Mouse (Mus musculus): ENCODE data around the gene Pcp4l1. TPM values are rescaled to one million over a fixed set of nuclear protein-coding genes. Genes with fewer than 3 reads are reported as not detected.
"Not testable (repeated sequence)": the region's sequence is repeated elsewhere in the genome, so short reads cannot be mapped to it uniquely, and the experiment has no call there.

The Pcp4l1 gene
- polyA plus RNA-seq, 1 experiment from 2014 or later: 9.7 TPM

DNA sequence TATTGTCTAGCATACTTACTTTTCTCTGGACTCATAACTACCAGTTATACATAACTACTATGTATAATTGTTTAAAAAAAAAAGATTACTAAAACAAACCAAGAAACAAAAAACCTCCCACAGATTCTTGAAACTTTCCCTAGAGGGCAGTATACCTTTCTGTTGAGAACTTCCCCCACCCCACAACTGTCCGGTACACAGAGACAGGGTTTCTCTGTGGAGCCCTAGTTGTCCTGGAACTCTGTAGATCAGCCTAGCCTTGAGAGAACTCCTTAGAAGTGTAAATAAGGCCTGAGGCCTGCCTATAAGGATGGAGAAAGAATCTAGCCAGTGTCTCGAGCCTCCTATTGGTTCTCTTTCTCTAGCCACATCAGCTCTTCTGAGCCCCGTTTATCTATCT, 31.8 kb downstream of the Pcp4l1 start:
- Histone ChIP-seq H3K9me3 (replicated peaks; ENCODE audit: control insufficient read depth, low read length) (no peaks in the 10 kb centered on the region), H3K4me1 (ENCODE audit: control insufficient read depth, insufficient read depth, low read length) (no peaks in the 10 kb centered on the region; the same call in 1 of the 2 replicates), H3K36me3 (ENCODE audit: control insufficient read depth, insufficient read depth, low read length) (no peaks in the 10 kb centered on the region), H3K4me3 (ENCODE audit: low read depth, low read length) (no peak overlapping the region), H3K4me2 (ENCODE audit: low read length) (no peak overlapping the region), H3K9ac (ENCODE audit: low read length) (no peak overlapping the region), H3K27me3 (replicated peaks; ENCODE audit: control insufficient read depth, insufficient read depth, low read length) (peaks cover 9% of the 10 kb centered on the region; the same call in 1 of the 2 replicates), H3K27ac (ENCODE audit: low read depth, low read length) (no peak overlapping the region)
- DNase-seq (ENCODE audit: low spot score) (peak; percentile 32), ATAC-seq (no peak)
- 35% methylated on average over 3 of the region's 3 CpGs for WGBS

DNA sequence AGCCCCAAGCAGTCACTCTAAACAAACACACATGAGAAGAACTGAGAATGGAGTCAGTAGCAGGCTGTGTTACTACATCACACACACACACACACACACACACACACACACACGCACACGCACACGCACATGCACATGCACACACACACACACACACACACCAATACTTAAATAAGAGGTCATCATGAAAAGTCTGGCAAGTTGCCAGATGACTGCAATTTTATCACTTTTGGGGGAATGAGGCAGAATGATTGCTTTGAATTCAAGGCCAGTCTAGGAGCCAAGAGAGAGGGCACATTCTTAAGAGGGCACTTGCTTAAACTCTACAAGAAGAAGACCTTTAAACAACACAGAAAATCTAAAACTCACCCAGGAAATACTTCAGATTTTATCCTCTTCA, 33.5 kb downstream of the Pcp4l1 start:
- ATAC-seq (no peak), DNase-seq (ENCODE audit: low spot score) (no peak)
- 90% methylated on average over 3 of the region's 3 CpGs for WGBS
- Histone ChIP-seq H3K36me3 (ENCODE audit: control insufficient read depth, insufficient read depth, low read length) (no peaks in the 10 kb centered on the region), H3K4me1 (ENCODE audit: control insufficient read depth, insufficient read depth, low read length) (no peaks in the 10 kb centered on the region; the same call in 1 of the 2 replicates), H3K27me3 (replicated peaks; ENCODE audit: control insufficient read depth, insufficient read depth, low read length) (peaks cover 20% of the 10 kb centered on the region), H3K9ac (ENCODE audit: low read length) (no peak overlapping the region), H3K4me2 (ENCODE audit: low read length) (no peak overlapping the region), H3K4me3 (ENCODE audit: low read depth, low read length) (no peak overlapping the region), H3K9me3 (replicated peaks; ENCODE audit: control insufficient read depth, low read length) (no peaks in the 10 kb centered on the region), H3K27ac (ENCODE audit: low read depth, low read length) (no peak overlapping the region)

DNA sequence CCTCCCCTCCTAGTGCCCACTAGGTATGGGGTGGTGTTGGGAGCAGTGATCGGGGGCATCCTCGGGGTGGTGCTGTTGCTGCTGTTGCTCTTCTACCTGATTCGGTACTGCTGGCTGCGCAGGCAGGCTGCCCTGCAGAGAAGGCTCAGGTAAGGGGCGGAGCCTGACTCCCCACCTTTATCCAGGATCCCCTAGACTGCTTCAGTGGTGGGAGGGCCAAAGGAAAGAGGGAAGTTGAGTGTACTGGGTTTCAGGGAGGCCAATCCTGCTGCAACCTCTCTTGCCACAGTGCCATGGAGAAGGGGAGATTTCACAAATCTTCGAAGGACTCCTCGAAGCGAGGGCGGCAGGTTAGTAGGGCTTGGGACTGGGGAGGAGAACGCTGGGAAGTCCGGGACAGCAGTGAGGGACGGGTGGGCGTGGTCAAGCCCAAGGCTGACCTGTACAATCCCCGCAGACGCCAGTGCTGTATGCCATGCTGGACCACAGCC, 36.5 kb downstream of the Pcp4l1 start:
- 3% methylated on average over 15 of the region's 15 CpGs for WGBS
- Histone ChIP-seq H3K4me1 (ENCODE audit: control insufficient read depth, insufficient read depth, low read length) (no peaks in the 10 kb centered on the region; the same call in 1 of the 2 replicates), H3K27me3 (replicated peaks; ENCODE audit: control insufficient read depth, insufficient read depth, low read length) (peaks cover 20% of the 10 kb centered on the region), H3K27ac (ENCODE audit: low read depth, low read length) (no peak overlapping the region), H3K4me3 (ENCODE audit: low read depth, low read length) (no peak overlapping the region), H3K4me2 (ENCODE audit: low read length) (peak overlapping the region; percentile 33), H3K9ac (ENCODE audit: low read length) (no peak overlapping the region), H3K36me3 (ENCODE audit: control insufficient read depth, insufficient read depth, low read length) (no peaks in the 10 kb centered on the region), H3K9me3 (replicated peaks; ENCODE audit: control insufficient read depth, low read length) (no peaks in the 10 kb centered on the region)
- ATAC-seq: no peak
- DNase-seq (ENCODE audit: low spot score): no peak

DNA sequence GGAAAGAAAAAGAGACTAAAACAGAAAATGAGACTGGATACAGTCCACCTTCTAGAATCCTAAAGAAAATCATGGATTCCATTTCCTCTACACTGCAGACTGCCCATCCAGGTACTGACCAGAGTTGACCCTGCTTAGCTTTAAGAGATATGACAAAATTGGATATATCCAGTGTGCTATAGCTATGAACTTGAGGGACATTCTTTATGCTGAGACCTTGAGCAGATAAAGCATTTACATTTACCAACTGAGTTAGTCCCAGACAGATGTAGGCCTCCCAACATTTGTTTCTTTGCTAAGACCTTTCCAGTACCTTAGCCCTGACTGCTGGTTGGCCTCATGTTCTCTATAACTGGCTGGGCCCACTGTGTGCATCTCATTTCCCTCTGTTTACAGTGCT, 38.1 kb downstream of the Pcp4l1 start:
- Histone ChIP-seq H3K4me1 (ENCODE audit: control insufficient read depth, insufficient read depth, low read length) (no peaks in the 10 kb centered on the region; the same call in 1 of the 2 replicates), H3K27ac (ENCODE audit: low read depth, low read length) (no peak overlapping the region), H3K36me3 (ENCODE audit: control insufficient read depth, insufficient read depth, low read length) (no peaks in the 10 kb centered on the region), H3K9me3 (replicated peaks; ENCODE audit: control insufficient read depth, low read length) (no peaks in the 10 kb centered on the region), H3K4me2 (ENCODE audit: low read length) (no peak overlapping the region), H3K4me3 (ENCODE audit: low read depth, low read length) (no peak overlapping the region), H3K27me3 (replicated peaks; ENCODE audit: control insufficient read depth, insufficient read depth, low read length) (peaks cover 20% of the 10 kb centered on the region), H3K9ac (ENCODE audit: low read length) (no peak overlapping the region)
- DNase-seq (ENCODE audit: low spot score) (no peak), ATAC-seq (no peak)

DNA sequence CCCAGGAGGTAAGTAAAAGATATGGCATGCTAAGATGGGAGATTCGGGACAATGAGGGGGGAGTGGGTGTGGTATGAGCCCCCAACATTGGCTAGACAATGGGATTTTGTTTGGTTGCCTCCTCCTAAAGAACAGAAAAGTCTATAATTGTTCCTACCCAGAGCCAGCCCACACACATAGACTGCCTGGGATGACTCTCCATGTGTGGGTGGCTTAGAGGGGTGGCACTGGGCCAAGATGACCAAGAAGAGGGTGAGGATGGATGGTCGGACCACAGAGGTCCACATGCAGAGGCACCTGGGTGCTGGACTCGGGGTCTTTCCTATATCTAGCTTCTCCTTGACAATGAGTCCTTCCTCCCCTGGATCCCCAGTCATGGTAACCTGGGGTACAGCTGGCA, 39.4 kb downstream of the Pcp4l1 start:
- no peaks in the 10 kb centered on the region for H3K36me3 ChIP-seq (ENCODE audit: control insufficient read depth, insufficient read depth, low read length)
- no peaks in the 10 kb centered on the region; the same call in 1 of the 2 replicates for H3K4me1 ChIP-seq (ENCODE audit: control insufficient read depth, insufficient read depth, low read length)
- H3K27ac ChIP-seq (ENCODE audit: low read depth, low read length): no peak overlapping the region
- 73% methylated on average over 3 of the region's 3 CpGs for WGBS
- DNase-seq (ENCODE audit: low spot score): no peak
- no peak for ATAC-seq
- H3K27me3 ChIP-seq (replicated peaks; ENCODE audit: control insufficient read depth, insufficient read depth, low read length): peaks cover 20% of the 10 kb centered on the region
- H3K4me3 ChIP-seq (ENCODE audit: low read depth, low read length): no peak overlapping the region
- no peak overlapping the region for H3K4me2 ChIP-seq (ENCODE audit: low read length)
- H3K9ac ChIP-seq (ENCODE audit: low read length): no peak overlapping the region
- H3K9me3 ChIP-seq (replicated peaks; ENCODE audit: control insufficient read depth, low read length): no peaks in the 10 kb centered on the region

DNA sequence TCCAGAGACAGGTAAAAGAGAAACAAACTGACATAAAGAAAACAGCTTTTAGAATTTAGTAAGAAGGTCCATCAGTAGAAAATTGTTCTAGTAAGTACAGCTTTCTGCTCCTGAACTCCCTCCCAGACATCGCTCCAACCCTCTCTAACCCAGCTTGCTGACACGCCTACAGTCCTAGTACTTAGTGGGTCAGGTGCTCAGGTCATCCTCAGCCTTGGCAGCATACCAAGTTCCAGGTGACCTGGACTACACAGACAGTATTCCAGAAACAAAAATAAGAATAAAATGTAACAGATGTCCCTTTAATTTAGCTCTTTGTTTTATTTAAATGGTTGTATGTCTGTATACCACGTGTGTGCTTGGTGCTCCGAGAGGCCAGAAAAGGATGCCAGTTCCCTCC, 44.1 kb downstream of the Pcp4l1 start:
- Histone ChIP-seq H3K36me3 (ENCODE audit: control insufficient read depth, insufficient read depth, low read length) (no peaks in the 10 kb centered on the region), H3K27ac (ENCODE audit: low read depth, low read length) (no peak overlapping the region), H3K9ac (ENCODE audit: low read length) (no peak overlapping the region), H3K27me3 (replicated peaks; ENCODE audit: control insufficient read depth, insufficient read depth, low read length) (no peaks in the 10 kb centered on the region), H3K4me3 (ENCODE audit: low read depth, low read length) (no peak overlapping the region), H3K4me2 (ENCODE audit: low read length) (no peak overlapping the region), H3K9me3 (replicated peaks; ENCODE audit: control insufficient read depth, low read length) (no peaks in the 10 kb centered on the region), H3K4me1 (ENCODE audit: control insufficient read depth, insufficient read depth, low read length) (peaks cover 11% of the 10 kb centered on the region)
- WGBS: 78% methylated on average over 4 of the region's 4 CpGs
- DNase-seq (ENCODE audit: low spot score) (no peak), ATAC-seq (no peak)

DNA sequence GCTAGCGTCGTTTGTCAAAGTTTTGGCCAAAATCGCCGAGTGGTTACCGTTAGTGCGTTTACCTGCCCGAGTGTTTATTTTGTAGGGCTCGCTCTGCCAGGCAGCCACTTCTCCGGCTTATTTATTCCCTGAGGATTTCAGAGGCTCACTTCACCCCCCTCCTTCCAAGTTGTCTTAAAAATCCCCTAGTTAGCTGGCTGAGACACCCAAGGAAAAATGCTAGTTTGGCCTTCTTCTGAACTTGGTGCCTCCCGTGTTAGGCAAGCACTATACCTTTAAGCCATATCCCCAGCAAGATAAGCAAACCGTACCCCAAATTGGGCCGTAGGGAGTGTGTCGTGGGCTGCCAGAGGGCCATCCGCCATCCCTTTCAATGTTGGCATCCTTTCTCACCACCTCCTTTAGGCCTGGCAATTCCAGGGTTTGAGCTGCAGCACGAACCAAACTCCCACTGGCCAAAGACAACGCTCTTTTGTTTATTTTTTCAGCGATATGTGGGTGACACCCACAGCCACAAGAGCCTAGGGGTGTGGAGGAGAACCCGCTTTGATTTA, 45.2 kb downstream of the Pcp4l1 start:
- Histone ChIP-seq H3K27ac (ENCODE audit: low read depth, low read length) (peak overlapping the region; percentile 46; the same call in 1 of the 2 replicates), H3K4me1 (ENCODE audit: control insufficient read depth, insufficient read depth, low read length) (peaks cover 11% of the 10 kb centered on the region), H3K27me3 (replicated peaks; ENCODE audit: control insufficient read depth, insufficient read depth, low read length) (no peaks in the 10 kb centered on the region), H3K9ac (ENCODE audit: low read length) (peak overlapping the region; percentile 87), H3K36me3 (ENCODE audit: control insufficient read depth, insufficient read depth, low read length) (0 out of 2 replicates have a peak, but pooled peaks cover 1% of the 10 kb centered on the region), H3K4me3 (ENCODE audit: low read depth, low read length) (peak overlapping the region; percentile 85), H3K9me3 (replicated peaks; ENCODE audit: control insufficient read depth, low read length) (no peaks in the 10 kb centered on the region), H3K4me2 (ENCODE audit: low read length) (peak overlapping the region; percentile 88)
- peak; percentile 54 for ATAC-seq
- 5% methylated on average over 18 of the region's 18 CpGs for WGBS
- peak; percentile 19 for DNase-seq (ENCODE audit: low spot score)

DNA sequence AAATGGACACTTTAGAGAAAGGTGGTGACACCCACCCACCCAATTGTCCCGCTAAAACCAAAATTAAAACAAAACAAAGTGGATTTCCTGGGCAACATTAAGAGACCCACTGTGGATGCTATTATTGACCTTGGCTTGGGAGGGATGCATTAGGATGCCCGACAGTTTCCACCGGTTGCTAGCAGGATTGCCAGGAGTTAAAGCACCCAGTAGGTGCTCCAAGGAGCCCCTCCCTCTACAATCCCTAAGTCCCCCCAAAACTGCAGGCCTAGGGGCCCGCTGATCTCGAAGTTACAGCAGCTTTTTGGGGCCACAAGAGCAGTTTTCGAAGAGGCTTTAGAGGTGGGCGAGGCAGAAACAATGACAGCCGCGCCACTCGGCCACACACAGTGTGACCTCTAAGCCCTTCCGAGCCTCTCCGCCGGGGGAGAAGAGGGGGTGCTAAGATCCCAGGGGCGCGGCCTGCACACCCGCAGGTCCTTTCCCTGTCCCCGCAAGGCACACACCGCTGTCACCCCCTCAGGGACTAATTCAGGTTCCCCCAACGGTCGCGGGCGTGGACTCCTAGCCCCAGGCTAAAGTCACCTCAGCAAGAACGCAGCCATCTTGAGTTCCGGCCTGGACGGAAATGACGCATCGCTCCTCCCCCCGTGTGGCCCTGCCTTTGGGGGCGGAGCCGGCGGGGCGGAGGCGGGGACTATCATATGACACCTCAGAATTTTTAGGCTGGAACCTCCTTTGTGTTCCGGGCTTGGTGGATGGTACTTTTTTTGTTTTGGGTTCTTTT, 45.9 kb downstream of the Pcp4l1 start, which contains the start of the genes Sdhc and Mpz:
Sdhc (minus strand) TSS at position 630 of the 787 bp plus-strand sequence.
Mpz (plus strand) TSS at position 738 of the 787 bp plus-strand sequence.
- ATAC-seq (peak; percentile 98), DNase-seq (ENCODE audit: low spot score) (peak; percentile 96)
- H3K4me1 ChIP-seq (ENCODE audit: control insufficient read depth, insufficient read depth, low read length): peaks cover 11% of the 10 kb centered on the region
- peak within 1 kb of the TSS; percentile 87 for H3K9ac ChIP-seq (ENCODE audit: low read length)
- H3K4me3 ChIP-seq (ENCODE audit: low read depth, low read length): peak within 1 kb of the TSS; percentile 85
- no peaks in the 10 kb centered on the region for H3K9me3 ChIP-seq (replicated peaks; ENCODE audit: control insufficient read depth, low read length)
- H3K36me3 ChIP-seq (ENCODE audit: control insufficient read depth, insufficient read depth, low read length): peaks cover 7% of the 10 kb centered on the region; the same call in 1 of the 2 replicates
- WGBS: under 1% methylated on average over 34 of the region's 34 CpGs
- peak within 1 kb of the TSS; percentile 88 for H3K4me2 ChIP-seq (ENCODE audit: low read length)
- H3K27me3 ChIP-seq (replicated peaks; ENCODE audit: control insufficient read depth, insufficient read depth, low read length): no peaks in the 10 kb centered on the region
- peak within 1 kb of the TSS; percentile 67 for H3K27ac ChIP-seq (ENCODE audit: low read depth, low read length)

DNA sequence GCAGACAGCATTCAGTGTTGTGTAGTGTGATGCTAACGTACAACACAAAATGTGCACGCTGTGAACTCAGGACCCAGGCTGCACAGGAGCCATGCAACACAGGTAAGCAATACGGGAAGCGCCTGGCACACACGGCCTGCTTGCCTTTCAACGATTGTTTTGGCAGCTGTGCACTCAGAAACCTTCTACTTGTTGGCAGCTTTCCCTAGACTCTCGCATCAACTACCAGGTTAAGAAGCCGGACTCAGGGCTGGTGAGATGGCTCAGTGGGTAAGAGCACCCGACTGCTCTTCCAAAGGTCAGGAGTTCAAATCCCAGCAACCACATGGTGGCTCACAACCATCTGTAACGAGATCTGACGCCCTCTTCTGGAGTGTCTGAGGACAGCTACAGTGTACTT, 53.1 kb downstream of the Pcp4l1 start:
- not testable (repeated sequence) for H3K4me3 ChIP-seq (ENCODE audit: low read depth, low read length); H3K9ac ChIP-seq (ENCODE audit: low read length); DNase-seq (ENCODE audit: low spot score); H3K4me2 ChIP-seq (ENCODE audit: low read length); H3K27ac ChIP-seq (ENCODE audit: low read depth, low read length); H3K27me3 ChIP-seq (replicated peaks; ENCODE audit: control insufficient read depth, insufficient read depth, low read length); H3K9me3 ChIP-seq (replicated peaks; ENCODE audit: control insufficient read depth, low read length); ATAC-seq; H3K4me1 ChIP-seq (ENCODE audit: control insufficient read depth, insufficient read depth, low read length)
- 81% methylated on average over 9 of the region's 11 CpGs for WGBS
- H3K36me3 ChIP-seq (ENCODE audit: control insufficient read depth, insufficient read depth, low read length): peaks cover 63% of the 10 kb centered on the region

All from forebrain, embryonic 14.5 days (tissue).